Mouse (Mus musculus) embryonic fibroblast, embryonic 13.5 days (primary cell): ENCODE measurements around the gene Zfp788.
"Not testable (repeated sequence)": the region's sequence is repeated elsewhere in the genome, so short reads cannot be mapped to it uniquely, and the experiment has no call there.

ENCODE experiments used
- CTCF ChIP-seq: IDR thresholded peaks from 2 replicates; pipeline ENCODE4 v1.5.1; 2011; ENCODE audit warnings: mild to moderate bottlenecking, control low read depth, low read length, moderate library complexity, borderline replicate concordance; ENCODE audit not compliant: insufficient read depth
- POLR2A ChIP-seq: IDR thresholded peaks from 2 replicates; pipeline ENCODE4 v1.6.1; 2011; ENCODE audit warnings: low read depth, mild to moderate bottlenecking, control low read depth, low read length, moderate library complexity

DNA sequence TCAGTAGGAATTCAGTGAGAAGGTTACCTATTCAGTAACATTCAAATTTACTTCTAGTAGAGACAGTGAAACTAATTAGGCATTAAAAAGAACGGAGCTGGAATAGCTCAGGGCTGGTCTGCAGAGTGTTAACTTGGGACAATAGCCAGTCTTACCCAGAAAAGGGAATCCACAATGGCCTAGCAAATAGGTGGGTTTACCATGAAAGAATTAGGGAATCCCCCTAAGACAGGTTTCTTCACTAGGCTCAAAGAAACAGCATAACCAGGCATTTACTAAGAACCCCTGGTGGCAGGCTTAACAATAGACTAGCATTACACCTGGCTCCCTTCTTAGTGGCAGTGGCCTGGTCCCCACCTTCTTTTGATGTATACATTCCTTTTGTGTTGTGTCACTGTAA is 41.3 kb downstream of the Zfp788 start:
- not testable (repeated sequence) for TF ChIP-seq POLR2A, CTCF
